Mouse (Mus musculus) liver, embryonic 14.5 days (tissue): ENCODE measurements around the gene Gjb2. TPM values are rescaled to one million over a fixed set of nuclear protein-coding genes. Genes with fewer than 3 reads are reported as not detected.
A peak's percentile ranks its signal among the peaks of the same experiment; 100 is the strongest.

Source experiments
- ATAC-seq: fragments of 200-750 bp; cut with Nextera tagmentation; 2 replicates; pipeline ENCODE4 v1.8.0; 2017; ENCODE audit warnings: moderate number of reproducible peaks, mild to moderate bottlenecking, moderate library complexity; ENCODE audit not compliant: insufficient read depth
- DNase-seq, 3 experiments: peaks; one replicate each; pipeline ENCODE4 v3.0.0-alpha.2; 2012 to 2013; ENCODE audit warnings: low read depth in 3 of 3, low spot score in 3 of 3
- H3K27ac ChIP-seq: fragments of 300-500 bp; sonication (generic); 2 replicates; pipeline ENCODE4 v1.5.1; 2014; ENCODE audit warnings: moderate library complexity, mild to moderate bottlenecking, control low read depth, inconsistent platforms
- H3K27me3 ChIP-seq: fragments of 300-500 bp; sonication (generic); 2 replicates; pipeline ENCODE4 v1.6.1; 2014; ENCODE audit warnings: mild to moderate bottlenecking, low read length, moderate library complexity; ENCODE audit not compliant: control insufficient read depth, insufficient read depth
- H3K36me3 ChIP-seq: fragments of 300-500 bp; sonication (generic); replicated peaks from 2 replicates; pipeline ENCODE4 v1.6.1; 2014; ENCODE audit warnings: low read depth; ENCODE audit not compliant: control insufficient read depth, insufficient read depth
- H3K4me1 ChIP-seq, 2 experiments: fragments of 200-500 bp in 1 of 2; fragments of 300-500 bp in 1 of 2; sonication (generic) in 1 of 2; replicated peaks; 2 replicates each; pipeline ENCODE4 v1.6.1; 2012 to 2014; ENCODE audit warnings: antibody characterized with exemption in 1 of 2, inconsistent platforms in 1 of 2, low read length in 1 of 2; ENCODE audit not compliant: control insufficient read depth in 2 of 2, insufficient read depth in 2 of 2
- H3K4me2 ChIP-seq: fragments of 300-500 bp; sonication (generic); 2 replicates; pipeline ENCODE4 v1.6.1; 2014; ENCODE audit warnings: low read depth, mild to moderate bottlenecking, control low read depth, moderate library complexity
- H3K4me3 ChIP-seq, 2 experiments: fragments of 200-500 bp in 1 of 2; fragments of 300-500 bp in 1 of 2; sonication (generic) in 1 of 2; 2 replicates each; pipeline ENCODE4 v1.5.1; 2012 to 2014; ENCODE audit warnings: low read depth in 2 of 2, low read length in 2 of 2, mild to moderate bottlenecking in 2 of 2, control low read depth in 1 of 2, inconsistent platforms in 1 of 2, moderate library complexity in 1 of 2; ENCODE audit not compliant: insufficient read depth in 1 of 2
- H3K9ac ChIP-seq: fragments of 300-500 bp; sonication (generic); replicated peaks from 2 replicates; pipeline ENCODE4 v1.6.1; 2014; ENCODE audit warnings: mild to moderate bottlenecking, control low read depth, moderate library complexity
- H3K9me3 ChIP-seq: fragments of 300-500 bp; sonication (generic); 2 replicates; pipeline ENCODE4 v1.6.1; 2016; ENCODE audit warnings: low read length, mixed read lengths; ENCODE audit not compliant: control insufficient read depth
- CTCF ChIP-seq: IDR thresholded peaks from 2 replicates; pipeline ENCODE4 v1.5.1; 2016; ENCODE audit warnings: antibody characterized with exemption, low read depth, control low read depth
- EP300 ChIP-seq: IDR thresholded peaks from 2 replicates; pipeline ENCODE4 v1.6.1; 2016; ENCODE audit warnings: antibody characterized with exemption, low read depth
- WGBS: fragments of 180-500 bp; shearing (Covaris S2); extraction: QIAGEN DNeasy Blood & Tissue Kit; methylation state at CpG from one replicate; pipeline ENCODE4 v1.1.7; 2014; ENCODE audit not compliant: insufficient replicate concordance; 5-methylcytosine and 5-hydroxymethylcytosine counted together
- polyA plus RNA-seq, 2 experiments: library from polyadenylated mRNA; depleted of rRNA in 1 of 2; stranded (reverse) in 1 of 2; unstranded in 1 of 2; fragments of >200 nt; fragmentation: Nextera tagmentation in 1 of 2; extraction: Ambion mirVana in 1 of 2; gene quantifications; 2 replicates each; pipeline versions ENCODE4 v1.2.1 to v1.2.3; 2012 to 2014

Gjb2 gene
- polyA plus RNA-seq (2012; rRNA removed) (3.3 and 4.9 TPM in 2 replicates), polyA plus RNA-seq (2014; fragmentation: Nextera tagmentation; extraction: Ambion mirVana) (11.2 and 11.7 TPM in 2 replicates)

DNA sequence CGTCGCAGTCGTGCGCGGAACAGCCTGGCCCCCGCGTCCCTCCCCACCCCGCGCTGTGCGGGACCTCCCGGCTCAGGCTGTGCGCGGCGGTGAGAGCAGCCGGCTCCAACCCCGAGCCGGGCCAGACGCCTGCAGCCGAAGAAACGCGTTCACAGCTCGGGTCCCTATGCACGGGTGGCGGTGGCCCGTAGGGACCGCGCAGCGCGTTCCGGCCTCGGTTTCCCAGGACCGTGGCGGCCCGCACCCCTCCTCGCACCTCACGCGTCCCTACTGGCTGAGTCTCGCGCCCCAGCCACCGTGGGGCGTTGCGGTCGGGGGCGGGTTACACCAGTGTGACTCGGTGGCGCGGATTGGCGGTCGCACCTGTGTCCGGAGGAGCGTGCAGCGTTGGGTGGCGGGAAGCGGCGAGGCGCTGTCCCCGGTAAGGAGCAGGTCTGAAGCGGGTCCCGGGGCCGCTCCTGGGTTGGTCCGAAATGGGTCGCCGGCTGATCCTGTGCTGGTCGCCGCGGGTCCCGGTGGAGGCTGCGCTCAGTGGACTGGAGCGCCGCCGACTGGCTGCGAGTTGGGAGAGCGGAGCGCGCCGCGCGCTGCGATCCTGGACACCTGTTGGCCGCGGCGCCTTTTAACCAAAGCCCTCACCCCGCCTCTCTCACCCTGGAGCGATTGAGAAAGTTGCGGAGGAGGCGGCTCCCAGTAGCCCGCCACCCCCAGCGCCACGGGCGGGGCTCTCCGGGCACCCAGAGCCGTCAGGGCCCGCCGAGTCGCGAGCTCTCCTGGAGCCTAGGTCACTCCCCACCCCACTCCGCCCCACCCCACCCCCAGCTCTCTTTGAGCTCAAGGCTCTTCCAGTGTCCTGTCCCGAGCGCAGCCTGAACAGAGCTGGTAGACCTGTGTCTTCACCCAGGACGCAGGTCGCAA lies at the start of gene Gjb2:
Gjb2 (minus strand) TSS at position 597 of the 918 bp plus-strand sequence.
- Histone ChIP-seq H3K4me1 (peaks cover 0 to 2% of the 10 kb centered on the region in 2 experiments; a peak in 1 of 4 replicates), H3K27ac (no peak within 1 kb of the TSS)
- ATAC-seq = peak; percentile 73

DNA sequence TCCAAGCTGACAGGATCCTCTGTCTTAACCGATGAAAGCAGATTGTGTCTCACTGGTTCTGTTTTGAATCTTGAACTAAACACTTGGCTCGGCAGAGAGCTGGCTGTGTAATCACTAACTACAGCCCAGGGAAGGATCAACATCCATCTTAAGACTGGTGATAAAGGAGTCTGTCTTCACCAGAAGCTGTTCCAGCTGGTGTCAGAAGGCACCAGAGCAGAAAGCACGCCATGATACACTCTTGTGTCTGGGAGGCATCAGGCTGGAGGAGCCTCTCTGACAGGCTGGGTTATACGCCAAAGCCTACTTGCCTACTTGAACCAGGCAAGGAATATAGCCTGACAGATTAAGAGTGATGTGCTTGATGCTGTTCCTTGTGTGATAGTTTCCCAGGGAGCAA lies 41.2 kb upstream of the Gjb2 start:
- TF ChIP-seq CTCF = no peak
- no peak for TF ChIP-seq EP300
- Histone ChIP-seq H3K27ac (no peak overlapping the region), H3K36me3 (no peaks in the 10 kb centered on the region), H3K4me3 (no peak overlapping the region), H3K4me2 (no peak overlapping the region), H3K9ac (no peak overlapping the region), H3K4me1 (no peaks in the 10 kb centered on the region), H3K9me3 (no peaks in the 10 kb centered on the region), H3K27me3 (no peaks in the 10 kb centered on the region)
- no peak for DNase-seq
- no peak for ATAC-seq
- 46% methylated on average over 4 of the region's 4 CpGs for WGBS

More for the DNA sequence above, at the start of gene Gjb2:
- H3K4me3 ChIP-seq = peak within 1 kb of the TSS; percentile 39 to 59
- under 1% methylated on average over 98 of the region's 101 CpGs for WGBS
- no peak for DNase-seq
- H3K36me3 ChIP-seq = no peaks in the 10 kb centered on the region
- H3K9me3 ChIP-seq = no peaks in the 10 kb centered on the region
- peaks cover 39% of the 10 kb centered on the region for H3K27me3 ChIP-seq
- H3K9ac ChIP-seq = peak within 1 kb of the TSS; percentile 54
- TF ChIP-seq CTCF = no peak
- TF ChIP-seq EP300 = no peak
- peak within 1 kb of the TSS; percentile 65 for H3K4me2 ChIP-seq

DNA sequence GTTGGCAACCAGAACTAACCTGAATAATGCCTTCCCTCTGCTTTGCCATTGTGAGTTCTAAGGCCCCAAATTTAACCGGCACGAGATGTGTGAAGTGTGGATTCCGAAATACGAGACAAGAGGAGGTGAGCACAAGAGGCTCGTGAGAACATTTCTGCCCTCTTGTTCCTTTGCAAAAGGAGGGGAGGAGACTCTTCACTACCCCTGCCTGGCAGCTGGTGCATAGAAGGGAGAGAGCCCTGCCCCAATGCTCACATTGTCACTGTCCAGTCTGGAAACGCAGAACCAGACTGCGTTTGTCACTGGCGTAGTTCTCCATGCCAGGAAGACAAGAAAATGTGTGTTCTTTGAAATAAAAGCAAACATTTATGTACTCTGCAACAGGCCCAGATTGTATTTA lies 30.8 kb upstream of the Gjb2 start:
- WGBS = 64% methylated on average over 8 of the region's 8 CpGs
- ATAC-seq (no peak), DNase-seq (no peak)
- Histone ChIP-seq H3K9ac (no peak overlapping the region), H3K27ac (no peak overlapping the region), H3K27me3 (peaks cover 23% of the 10 kb centered on the region), H3K9me3 (no peaks in the 10 kb centered on the region), H3K4me2 (no peak overlapping the region), H3K4me3 (no peak overlapping the region), H3K36me3 (no peaks in the 10 kb centered on the region), H3K4me1 (no peaks in the 10 kb centered on the region)
- TF ChIP-seq EP300 = no peak
- TF ChIP-seq CTCF = no peak

DNA sequence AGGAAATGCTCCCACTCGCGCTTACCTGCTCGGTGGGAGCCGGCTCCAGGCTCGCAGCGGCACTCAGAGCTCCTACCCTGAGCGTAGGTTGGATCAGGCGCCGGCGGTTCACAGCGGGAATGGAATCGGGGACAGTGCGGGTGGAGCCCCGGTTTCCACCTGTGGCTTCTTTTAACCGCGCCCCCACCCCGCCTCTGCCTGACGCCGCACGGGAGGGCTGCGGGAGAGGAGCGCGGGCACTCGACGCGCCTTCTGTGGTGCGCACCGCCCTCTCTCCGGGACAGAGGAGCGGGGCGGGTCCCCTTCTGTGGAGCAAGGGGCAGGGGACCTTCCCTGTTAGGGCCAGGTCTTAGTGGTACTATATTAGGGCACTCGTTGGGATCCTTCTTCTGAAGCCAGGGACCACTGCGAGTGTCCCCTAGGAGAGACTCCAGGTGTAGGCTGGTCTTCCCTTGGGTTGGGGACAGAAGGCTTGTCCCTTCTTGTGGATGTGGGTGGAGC lies 28.7 kb upstream of the Gjb2 start, which contains the start of gene Gjb6:
Gjb6 (minus strand) TSS at position 451 of the 501 bp plus-strand sequence.
- Histone ChIP-seq H3K4me2 (no peak within 1 kb of the TSS), H3K27ac (no peak within 1 kb of the TSS), H3K4me3 (no peak within 1 kb of the TSS), H3K4me1 (no peaks in the 10 kb centered on the region), H3K27me3 (peaks cover 23% of the 10 kb centered on the region), H3K36me3 (no peaks in the 10 kb centered on the region), H3K9ac (no peak within 1 kb of the TSS), H3K9me3 (no peaks in the 10 kb centered on the region)
- no peak for ATAC-seq
- TF ChIP-seq EP300 = no peak
- no peak for TF ChIP-seq CTCF
- 1% methylated on average over 33 of the region's 33 CpGs for WGBS
- no peak for DNase-seq

DNA sequence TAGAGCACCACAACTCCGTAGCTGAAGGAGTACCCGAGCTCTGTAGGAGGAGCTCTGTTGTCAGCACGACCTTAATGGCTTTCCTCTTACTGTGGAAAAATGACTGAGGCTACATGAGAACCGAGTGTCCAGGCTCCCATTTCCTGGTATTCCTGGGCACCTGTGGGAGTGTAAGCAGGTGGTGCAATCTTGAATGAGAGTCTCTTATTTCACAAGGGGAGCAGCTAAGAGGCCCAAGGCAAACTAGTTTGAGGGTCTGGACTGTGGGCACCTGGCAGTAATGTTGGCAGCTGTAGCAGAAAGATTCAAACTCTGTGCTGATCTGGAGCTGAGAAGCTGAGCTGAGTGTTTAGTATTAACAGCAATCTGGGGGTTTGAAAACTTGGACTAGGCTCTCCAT lies 22.9 kb upstream of the Gjb2 start:
- ATAC-seq = no peak

More for the DNA sequence above, 22.9 kb upstream of the Gjb2 start:
- no peak for DNase-seq
- no peak overlapping the region for H3K9ac ChIP-seq
- peaks cover 4% of the 10 kb centered on the region for H3K27me3 ChIP-seq
- WGBS = 50% methylated on average over 4 of the region's 4 CpGs
- TF ChIP-seq EP300 = no peak
- no peak for TF ChIP-seq CTCF
- H3K4me3 ChIP-seq = no peak overlapping the region
- H3K9me3 ChIP-seq = no peaks in the 10 kb centered on the region
- H3K27ac ChIP-seq = no peak overlapping the region
- H3K36me3 ChIP-seq = no peaks in the 10 kb centered on the region
- H3K4me1 ChIP-seq = no peaks in the 10 kb centered on the region
- H3K4me2 ChIP-seq = no peak overlapping the region
